Mouse (Mus musculus): Measurements from ENCODE around the gene Ubtd1.

The Ubtd1 gene

DNA sequence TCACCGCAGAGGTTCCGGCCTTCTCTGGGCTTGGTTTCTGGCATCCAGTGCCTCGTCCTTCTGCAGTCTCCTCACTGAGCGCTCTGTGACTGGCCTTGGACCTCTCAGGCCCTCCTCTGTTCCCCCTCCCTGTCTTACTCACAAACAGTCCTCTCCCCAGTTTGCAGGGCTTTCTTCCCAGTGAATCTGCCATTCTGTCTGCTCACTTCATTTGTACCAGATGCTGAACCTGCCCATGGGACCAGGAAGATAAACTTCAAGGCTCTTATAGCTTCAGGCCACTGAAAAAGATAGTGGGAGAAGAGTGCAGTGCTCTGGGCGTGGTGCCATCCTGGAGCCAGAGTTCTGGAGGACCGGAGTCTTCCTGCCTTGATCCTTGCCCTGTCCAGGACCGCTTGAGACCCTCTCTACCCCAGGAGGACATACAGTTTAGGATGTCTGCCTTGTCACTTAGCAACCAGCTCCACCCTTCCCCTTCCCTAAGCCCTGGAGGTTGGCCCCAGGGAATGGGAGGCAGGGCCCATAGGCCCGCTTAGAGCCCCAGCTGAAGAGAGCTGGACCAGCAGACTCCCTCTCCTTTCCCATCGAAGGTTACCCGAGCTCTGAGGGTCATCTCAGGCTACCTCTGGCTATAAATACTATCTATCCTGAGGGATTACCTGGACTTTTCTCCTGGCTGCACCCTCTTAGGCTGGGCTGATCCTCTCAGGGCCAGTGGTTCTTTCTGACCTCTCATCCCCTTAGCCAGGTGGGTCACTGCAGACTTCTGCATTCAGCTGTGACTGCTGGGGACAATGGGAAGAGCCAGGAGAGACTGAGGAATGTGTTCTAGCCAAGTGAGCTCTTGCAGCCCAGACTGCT, 40.3 kb downstream of the Ubtd1 start:
- no peak for DNase-seq (ENCODE audit: low spot score)

DNA sequence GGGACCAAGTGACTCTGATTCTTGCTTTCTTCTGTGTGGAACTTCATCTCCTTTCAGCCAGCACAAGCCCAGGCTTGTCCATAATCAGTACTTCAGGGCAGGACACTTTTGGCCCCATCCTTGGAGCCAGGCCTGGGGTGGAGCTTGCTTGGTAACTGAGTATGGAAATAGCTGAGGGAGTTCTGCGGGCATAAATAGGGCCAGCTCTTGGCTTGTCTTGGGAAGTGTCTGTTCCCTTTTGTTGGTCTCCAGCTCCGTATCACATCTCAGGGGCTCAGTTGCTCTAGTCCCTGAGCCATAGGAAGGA, 40.9 kb downstream of the Ubtd1 start:
- DNase-seq (ENCODE audit: low spot score): no peak

DNA sequence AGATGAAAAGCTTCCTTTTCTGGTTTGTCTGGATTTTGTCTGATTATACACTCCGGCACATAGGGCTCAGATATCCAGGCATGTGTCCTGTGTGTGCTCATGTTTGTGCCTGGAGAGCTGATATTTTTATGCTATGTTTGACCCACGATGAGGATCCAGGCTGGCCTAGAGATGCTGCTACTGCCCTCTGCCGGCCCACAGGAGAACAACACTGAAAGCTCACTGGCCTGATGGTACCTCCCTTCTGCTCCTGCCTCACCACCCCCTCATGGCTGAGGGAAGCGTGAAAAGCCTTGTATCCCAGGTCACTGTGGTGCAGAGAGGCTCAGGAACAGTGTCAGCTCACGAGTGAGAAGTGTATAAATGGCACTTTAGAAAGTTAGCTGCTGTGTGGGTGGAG, 44.6 kb downstream of the Ubtd1 start:
- peak; percentile 56 for DNase-seq (ENCODE audit: low spot score)

DNA sequence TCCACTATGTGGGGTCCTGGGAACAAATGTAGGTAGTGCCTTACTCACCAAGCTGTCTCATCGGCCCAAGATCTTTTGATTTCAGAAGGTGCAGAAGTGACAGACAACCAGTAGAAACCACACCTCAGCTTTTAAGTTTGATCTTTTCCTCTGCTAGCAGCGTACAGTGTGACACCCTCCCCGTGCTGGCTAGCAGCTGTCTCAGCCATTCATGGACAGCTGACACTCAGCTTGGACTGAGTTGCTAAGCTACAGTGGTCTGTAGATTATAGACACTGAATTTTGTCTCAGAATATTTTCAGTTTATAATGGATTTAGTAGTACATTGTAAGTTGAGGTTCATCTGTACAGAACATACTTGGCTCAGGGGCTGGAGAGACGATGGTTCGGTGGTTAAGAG, 49.5 kb downstream of the Ubtd1 start:
- DNase-seq (ENCODE audit: low spot score): no peak

DNA sequence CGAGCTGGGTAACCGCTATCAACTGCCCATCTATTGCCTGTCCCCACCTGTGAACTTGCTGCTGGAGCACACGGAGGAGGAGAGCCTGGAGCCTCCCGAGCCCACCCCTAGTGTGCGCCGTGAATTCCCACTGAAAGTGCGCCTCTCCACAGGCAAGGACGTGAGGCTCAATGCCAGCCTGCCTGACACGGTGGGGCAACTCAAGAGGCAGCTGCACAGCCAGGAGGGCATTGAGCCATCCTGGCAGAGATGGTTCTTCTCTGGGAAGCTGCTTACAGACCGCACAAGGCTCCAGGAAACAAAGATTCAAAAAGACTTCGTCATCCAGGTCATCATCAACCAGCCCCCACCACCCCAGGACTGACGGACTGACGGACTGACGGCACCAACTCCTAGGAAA, 52.0 kb downstream of the Ubtd1 start:
- no peak for DNase-seq (ENCODE audit: low spot score)

DNA sequence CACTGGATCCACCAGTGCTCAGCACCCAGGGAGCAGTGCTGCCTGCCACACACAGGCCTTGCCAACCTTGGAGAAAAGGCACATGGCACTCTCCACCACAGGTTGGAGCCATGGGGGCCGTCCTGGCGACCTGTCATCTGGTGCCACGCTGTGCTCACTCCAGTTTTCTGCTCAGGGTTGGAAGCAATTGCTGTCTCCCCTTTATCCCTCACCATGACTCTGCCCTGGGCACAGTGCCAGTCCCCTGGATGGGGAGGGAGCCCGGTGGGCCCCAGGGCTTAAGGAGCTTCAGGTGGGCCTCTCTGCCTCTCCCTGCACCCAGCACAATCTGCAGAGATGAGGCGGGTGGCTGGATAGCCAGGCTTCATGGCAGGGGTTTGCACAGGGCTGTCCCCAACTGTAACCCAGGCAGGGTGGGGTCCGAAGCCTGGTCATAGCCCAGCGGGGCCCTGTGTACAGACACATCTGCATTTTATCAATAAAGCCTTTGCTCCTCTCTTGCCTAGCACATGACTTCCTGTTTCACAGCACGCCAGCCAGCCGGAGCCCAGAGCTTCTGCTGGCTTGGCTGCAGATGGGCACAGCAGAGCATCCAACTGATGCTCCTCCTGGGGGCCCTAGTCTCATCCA, 52.7 kb downstream of the Ubtd1 start:
- DNase-seq (ENCODE audit: low spot score): no peak

DNA sequence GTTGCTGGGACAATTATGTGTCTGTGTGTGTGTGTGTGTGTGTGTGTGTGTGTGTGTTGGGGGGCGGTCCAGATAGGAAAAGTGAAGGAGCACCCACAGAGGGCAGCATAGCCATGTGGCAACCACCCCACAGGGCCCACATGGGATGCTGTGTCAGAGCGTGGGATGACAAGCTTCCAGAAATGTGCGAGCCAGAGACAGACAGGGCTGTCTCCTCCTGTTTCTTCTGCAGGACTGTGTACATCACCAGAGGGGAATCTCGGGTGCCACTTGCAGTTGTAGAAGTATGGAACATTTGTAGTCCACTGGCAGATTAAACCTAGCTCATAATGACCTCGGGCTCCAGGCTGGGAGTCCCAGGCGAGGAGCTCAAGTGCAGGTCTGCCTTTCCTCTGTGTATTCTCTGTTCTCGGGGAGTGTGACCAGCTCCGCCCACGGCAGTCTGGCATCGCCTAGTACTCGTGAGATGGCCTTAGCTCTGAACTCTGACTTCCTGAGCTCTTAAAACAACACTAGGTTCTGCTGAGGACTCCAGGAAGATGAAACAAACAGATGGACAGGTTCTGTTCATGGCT, 53.4 kb downstream of the Ubtd1 start:
- no peak for DNase-seq (ENCODE audit: low spot score)

DNA sequence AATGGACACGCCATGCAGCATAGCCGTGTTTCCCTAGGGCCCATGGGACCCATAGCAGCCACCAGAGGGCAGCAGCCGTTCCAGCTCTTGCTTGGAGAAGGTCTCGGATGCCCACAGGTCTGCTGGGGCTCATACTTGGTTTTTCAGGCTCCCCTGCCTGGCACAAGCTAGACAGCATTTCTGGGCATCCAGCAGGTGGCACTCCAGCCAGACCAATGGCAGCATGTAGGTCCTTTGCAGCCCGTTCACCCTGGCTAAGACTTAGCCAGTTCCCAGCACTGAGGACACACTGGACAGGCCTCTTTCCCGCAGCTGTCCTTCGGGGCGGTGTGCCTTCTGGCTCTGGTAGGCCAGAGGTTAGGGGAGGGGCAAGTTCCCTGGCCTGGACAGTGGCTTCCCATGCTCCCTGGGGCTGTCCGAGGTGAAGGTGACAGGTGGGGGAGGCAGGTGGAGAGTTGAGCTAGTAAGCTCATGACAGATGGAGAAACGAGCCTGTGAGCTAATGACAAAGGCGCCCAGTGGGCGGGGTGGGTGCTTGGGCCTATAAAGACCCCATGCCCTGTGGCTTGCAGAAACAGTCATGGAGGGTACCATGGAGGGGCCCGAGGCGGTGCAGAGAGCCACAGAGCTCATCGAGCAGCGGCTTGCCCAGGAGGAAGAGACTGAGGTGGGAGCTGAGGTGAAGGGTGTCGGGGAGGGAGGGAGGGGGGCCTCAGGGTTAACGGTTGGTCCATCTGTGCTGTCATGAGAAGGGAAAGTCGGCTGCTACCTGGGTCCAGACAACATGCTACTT, 54.1 kb downstream of the Ubtd1 start, which contains the start of gene Ankrd2:
TSS of gene Ankrd2 (plus strand) at position 545 of the 793 bp plus-strand sequence.
- peak; percentile 67 for DNase-seq (ENCODE audit: low spot score)

DNA sequence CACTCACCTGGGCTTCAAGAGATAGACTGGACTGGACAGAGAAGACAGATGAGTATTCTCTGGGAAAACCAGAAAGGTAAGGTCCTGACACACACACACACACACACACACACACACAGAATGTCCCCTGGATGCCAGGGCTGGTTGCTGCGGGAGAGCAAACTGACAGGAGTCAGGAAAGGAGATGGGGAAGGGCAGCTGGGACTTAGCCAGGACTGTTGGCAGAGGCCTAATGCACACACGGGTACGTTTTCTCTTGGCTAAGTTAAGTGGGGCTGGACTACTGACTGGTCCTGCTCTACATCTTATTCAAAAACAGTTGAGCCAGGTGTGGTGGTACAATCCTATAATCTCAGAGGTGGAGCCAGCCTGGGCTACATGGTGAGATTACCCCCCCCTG, 54.8 kb downstream of the Ubtd1 start:
- no peak for DNase-seq (ENCODE audit: low spot score)

DNA sequence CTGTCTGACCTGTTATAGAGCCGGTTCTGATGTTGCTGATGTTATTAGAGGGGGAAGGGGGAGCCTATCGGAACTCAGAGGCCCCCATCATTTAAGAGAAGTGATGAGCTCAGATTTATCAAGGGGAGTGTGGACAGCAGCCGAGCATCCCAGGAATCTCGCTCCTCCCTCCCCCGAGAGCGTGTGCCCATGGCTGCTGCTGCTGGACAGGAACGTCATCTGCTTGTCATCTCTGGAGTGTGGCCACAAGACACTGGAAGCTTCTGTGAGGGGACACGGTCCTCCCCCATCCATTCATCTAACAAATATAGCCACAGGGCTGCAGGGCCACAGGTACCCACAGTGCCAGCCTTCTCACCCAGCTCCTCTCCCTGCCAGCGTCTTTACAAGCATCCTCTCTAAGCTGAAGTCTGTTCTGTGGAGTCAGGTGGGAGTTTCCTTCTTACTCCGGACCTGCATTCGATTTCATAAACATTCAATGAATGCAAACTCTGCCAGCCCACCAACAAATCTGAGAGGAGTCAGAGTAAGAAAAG, 55.7 kb downstream of the Ubtd1 start:
- DNase-seq (ENCODE audit: low spot score): no peak

DNA sequence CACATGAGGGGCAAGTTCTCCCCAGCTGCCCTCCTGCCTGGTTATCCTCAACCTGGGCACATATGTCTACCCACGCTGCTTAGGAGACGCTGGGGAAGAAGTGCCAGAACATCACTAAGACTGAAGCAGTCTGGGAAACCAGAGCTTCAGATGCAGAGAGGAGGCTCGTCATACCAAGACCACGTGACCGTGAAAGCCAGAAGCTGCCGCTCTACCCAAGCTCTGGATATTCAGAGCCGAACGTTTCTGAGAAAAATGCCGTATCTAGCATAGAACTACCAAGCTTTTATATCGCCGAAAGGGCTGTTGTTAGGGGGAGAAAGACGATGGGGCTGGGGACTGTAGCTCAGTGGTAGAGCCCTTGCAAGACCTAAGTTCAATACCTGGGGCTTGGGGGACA, 56.7 kb downstream of the Ubtd1 start:
- DNase-seq (ENCODE audit: low spot score): no peak

DNA sequence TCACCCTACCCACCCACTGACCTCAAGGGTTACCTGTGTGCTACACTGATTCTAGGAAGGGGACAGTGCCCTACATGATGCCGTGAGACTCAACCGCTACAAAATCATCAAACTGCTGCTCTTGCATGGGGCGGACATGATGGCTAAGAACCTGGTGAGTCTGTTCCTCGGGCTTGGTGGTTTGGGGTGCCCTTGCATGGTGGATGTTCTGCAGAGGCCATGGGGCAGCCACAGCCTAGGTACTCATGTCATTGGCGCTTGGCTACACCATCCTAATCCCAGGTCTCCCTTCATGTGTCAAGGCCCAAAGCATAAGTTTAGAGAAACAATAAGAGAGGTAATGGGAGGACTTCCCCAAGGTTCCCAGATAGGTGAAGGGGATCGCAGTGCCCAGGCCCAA, 62.4 kb downstream of the Ubtd1 start:
- DNase-seq (ENCODE audit: low spot score): no peak

DNA sequence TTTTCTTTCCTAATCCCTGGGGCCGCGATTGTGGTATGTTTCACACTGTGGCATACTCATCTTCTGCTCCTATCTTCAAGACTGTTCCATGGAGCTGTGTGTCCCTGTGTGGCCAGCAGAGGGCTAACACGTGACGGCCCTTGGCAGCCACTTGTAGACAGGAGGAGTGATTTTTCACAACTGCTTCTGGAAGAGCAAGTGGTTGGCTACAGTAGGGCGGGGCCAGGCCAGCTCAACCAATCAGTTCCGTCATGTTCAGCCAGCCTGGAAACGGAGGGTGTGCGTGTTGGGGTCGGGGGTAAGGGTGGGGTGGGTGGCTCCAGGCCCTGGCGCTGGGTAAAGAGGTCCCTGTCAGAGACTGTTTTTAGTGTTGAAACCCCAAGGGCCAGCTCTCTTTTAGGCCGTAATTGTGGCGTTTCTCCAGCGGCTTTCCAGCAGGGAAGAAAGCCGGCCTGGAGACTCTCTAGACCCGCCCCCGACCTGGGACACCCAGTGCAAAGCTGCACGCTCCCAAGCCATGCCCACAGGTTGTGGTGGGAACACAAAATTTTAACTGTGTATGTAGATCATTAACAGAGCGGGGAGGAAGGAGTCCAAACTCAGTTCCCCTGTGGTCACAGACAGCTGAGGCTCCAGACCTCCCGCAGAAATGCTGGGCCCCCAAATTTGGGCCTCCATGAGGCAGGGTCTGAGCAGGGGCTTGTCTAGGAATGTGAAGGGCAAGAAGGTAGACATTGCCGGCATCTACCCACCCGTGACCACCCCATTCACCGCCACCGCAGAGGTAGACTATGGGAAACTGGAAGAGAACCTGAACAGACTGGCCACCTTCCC, 63.9 kb downstream of the Ubtd1 start, which contains the start of gene Hoga1:
TSS of gene Hoga1 (plus strand) at position 342 of the 834 bp plus-strand sequence.
- DNase-seq (ENCODE audit: low spot score): peak; percentile 91

DNA sequence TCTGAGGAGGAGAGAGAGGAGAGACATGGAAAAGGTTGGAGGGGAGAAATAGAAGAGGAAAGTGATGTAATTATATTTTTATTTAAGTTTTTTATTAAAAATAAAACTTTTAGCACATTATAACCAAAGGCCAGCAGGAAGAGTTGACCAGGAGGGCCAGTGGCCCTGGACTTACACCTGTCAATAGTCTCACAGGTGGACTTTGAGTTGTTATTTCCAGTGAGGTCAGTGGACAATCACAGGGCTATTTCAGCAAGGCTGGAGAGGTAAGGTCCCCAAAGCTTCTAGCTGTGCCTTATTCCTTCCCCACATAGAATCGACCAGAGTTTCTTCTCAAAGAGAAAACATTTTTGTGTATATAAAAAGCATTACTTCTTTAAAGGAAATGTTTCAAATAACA, 68.7 kb downstream of the Ubtd1 start:
- DNase-seq (ENCODE audit: low spot score): no peak

DNA sequence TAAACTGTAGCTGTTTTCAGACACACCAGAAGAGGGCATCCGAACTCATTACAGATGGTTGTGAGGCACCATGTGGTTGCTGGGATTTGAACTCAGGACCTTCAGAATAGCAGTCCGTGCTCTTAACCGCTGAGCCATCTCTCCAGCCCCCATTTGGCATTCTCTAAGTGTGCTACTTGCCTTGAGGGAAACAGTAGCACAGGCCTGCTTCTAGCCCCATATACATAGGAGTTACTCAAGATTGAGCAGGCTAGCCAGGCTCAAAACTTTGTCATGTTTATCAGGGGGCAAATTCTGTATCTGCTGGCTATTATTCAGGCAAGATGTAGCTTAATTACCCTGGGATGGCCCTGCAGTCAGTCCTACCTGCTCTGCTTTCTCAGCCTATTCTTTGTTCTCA, 69.8 kb downstream of the Ubtd1 start:
- DNase-seq (ENCODE audit: low spot score): no peak

DNA sequence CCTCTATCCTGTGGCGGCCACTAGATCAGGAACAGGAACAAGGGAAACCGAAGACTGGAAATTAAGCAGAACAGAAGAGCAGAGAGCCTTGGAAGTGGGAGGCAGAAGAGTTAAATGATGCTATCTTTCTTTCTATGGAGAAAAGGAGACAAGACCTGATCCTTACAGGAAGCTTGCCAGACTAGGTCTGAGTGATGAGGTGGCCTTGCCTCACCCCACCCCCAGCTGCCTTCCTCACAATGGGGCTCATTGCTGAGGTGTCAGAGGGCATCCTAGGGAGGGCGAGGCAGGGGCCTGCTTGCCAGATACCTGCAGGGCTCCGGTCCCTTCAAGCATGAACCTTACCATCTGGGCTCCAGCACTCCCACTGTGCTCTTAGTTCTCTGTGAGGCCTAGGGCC, 70.4 kb downstream of the Ubtd1 start, which contains the start of gene 4933411K16Rik:
TSS of gene 4933411K16Rik (plus strand) at position 301 of the 400 bp plus-strand sequence.
- DNase-seq (ENCODE audit: low spot score): no peak

DNA sequence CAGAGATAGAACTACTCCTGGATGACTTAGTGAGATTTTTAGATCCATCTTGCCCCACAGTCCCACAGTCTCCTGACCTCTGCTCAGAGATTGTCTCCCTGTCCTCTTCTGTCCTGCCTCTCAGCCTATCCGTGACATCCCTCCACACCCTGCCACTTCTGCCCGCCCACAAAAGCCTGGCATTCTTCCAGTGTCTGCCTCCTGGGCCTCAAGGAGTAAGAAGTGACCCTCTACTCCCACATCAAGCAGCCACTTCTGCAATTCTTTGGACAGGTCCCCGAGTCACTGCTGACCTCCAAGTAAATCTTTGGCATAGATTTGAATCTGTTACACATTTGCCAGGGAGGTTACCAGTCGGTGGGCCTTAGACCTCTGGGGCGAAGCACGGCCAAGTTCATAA, 72.7 kb downstream of the Ubtd1 start:
- DNase-seq (ENCODE audit: low spot score): no peak

DNA sequence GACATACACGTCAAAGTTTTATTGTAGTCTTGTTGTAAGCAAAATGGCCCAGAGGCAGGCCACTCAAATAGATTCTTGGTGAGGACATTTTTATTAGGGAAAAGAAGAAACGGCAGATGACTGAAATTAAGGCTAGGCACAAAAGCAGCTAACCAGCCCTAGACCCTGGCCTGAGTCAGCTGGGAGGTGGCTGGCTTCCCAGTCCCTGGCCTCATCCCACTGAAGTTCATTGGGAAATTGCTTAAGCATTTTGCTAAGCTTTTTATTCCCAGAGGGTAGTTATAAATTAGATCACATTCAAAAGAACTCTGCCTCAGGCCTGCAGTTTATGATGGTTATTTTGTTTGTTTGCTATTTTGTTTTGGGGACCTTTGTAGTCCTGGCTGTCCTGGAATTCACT, 74.3 kb downstream of the Ubtd1 start:
- DNase-seq (ENCODE audit: low spot score): no peak

DNA sequence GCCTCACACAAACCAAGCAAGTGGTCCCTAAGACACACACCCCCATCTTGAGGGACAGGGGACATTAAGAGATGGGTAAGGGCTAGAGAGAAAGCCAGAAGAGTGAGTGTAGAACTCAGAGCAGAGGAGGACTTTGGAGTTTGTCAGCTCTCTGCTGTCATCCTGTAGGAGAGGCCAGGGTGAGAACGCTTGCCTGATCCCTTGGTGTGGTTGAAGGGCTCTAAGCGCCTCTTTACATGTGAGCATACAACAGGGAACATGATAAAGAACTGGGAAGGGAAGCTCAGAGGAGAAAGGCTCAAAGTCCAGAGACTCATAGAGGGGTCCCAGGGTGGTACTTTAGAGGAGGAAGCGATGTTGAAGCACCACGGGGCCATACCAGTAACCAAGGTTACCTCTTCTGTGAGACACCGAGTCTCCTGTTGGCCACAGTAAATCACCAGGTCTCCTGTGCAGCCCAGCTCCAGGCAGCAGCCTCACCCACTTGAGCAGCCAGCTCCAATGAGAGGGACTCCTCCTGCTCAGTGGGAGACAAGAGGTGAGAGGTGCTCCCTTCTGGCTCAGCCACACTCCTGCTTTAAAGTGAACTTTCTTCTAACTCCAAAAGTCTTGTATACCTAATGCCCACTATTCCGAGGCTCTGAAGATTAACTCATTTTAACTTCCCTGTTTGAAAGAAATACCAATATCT, 75.3 kb downstream of the Ubtd1 start:
- DNase-seq (ENCODE audit: low spot score): no peak

DNA sequence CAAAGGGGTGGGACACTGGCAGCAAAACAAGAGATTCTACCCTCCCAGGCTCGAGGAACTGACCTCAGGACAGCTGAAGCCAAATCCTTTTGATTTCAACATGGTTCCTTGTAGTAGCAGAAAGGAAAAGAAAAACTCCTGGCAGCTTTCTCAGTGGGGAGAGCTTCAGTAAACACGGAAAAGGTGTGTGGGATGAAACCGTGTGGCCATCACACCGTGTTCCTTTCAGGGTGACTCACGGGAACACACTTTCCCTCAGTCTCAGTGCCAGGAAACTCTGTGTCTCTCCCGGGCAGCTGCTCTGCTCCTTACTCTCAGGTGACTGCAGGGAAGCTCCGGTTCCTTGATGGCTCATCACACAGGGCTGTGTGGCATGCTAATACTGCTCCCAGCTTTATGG, 76.9 kb downstream of the Ubtd1 start:
- DNase-seq (ENCODE audit: low spot score): no peak

DNA sequence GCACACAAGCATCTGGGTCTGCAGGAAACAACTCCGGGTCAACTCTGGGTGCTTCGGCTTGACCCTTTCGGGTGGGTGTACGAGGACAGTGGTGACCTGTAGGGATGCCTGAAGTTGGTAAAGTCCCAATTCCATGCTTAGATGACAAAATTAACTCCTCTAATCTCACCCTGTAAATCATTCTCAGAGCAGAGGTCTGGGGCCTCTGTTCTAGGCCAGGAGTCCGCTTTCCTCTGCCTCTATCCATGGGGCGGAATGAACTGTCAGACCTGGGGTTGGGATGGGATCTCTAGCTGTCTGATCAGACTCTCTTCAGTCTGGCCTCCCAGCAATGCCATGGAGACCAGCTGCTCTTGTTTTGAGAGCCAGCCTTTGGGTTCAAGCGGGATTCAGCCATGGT, 79.9 kb downstream of the Ubtd1 start:
- peak; percentile 80 for DNase-seq (ENCODE audit: low spot score)

Measured in yolk sac, embryonic 10.5 days (tissue).